Mouse (Mus musculus) CD4-positive, CD25-positive, alpha-beta regulatory T cell, adult 2 months (primary cell): ENCODE data around the gene Myl9.
"Not testable (repeated sequence)": the region's sequence is repeated elsewhere in the genome, so short reads cannot be mapped to it uniquely, and the experiment has no call there.

ENCODE experiments used
- DNase-seq: peaks from one replicate; pipeline ENCODE4 v3.0.0-alpha.2; 2012; ENCODE audit warnings: low read depth, low spot score

Gene Myl9

DNA sequence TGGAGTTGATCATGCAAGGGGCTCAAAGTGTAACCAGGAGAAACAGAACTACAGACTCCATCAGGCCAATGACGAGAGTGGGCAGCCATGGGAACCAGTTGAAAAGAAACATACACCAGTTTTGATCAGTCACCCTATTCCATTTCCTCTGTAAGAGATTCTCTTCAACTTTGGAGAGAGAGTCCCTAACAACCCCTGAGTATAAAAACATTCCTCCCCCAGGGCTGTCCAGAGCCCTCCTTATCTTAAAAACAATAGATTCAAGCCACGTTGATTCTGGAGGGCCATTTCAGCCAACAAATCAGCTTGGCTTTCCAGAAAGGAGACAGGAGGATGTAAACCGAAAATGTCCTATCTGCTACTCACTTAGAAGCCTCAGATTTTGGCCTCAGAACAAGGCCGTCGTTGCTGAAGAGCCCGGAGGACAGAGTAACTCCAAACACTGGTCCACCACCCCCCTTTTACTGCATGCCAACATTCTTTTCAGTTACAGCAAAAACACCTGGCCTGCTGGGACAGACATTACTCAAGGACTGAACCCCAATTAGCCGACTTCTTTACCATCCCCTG is 8.9 kb downstream of the Myl9 start:
- DNase-seq: no peak

DNA sequence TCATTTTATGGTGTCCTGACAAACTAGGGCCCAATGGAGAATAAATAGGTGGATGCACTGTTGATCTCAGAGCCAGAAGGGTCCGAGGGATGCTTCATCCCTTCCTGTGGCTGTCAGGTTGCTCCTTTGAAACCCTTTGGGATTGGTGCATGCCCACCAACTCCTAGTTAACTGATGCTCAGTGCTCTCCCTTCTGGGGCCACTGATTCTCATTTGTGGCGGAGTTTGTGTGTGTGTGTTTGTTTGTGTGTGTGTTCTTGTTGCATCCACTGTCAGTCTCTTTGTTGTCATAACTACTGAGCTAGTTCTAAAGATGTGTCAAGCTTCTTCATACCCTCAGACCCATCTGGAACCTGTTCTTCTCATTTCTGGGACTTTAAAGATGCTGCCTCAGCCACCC is 9.7 kb downstream of the Myl9 start:
- DNase-seq: no peak

DNA sequence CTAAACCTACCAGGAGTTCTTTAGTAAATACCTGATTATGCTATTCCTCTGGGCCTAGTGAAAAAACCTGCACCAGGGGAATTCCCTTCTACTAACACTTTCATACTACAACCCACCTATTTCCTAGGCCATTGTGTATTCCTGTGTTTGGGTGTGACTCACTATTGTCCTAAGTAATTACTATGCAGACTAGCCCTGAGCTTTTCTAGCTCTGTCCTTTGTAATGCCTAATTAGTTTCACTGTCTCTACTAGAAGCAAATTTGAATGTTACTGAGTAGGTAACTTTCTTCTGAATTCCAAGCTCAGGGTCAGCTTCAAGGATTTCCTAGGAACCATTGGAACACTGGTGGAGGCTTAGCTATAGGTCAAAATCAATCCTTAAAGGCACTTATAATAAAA is 11.1 kb downstream of the Myl9 start:
- not testable (repeated sequence) for DNase-seq

- DNase-seq: no peak
Observed at GRCm38 (mm10) chr2:156787090-156787775, 12.0 kb downstream of the Myl9 start.

DNA sequence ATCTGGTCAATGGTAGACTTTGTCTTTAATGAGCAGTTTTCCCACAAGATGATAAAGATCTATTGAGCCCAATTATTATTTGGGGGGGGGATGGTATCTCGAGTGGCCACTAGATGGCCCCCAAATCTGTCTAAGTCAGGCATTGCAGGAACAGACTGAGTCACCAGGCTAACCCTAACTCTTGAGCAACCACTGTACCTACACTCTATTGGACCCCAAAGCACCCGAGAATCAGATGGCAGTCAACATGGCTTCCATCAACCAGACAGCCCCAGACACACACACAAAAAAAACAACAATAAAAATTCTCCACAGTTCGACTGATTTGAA is 12.5 kb downstream of the Myl9 start:
- peak; percentile 61 for DNase-seq

DNA sequence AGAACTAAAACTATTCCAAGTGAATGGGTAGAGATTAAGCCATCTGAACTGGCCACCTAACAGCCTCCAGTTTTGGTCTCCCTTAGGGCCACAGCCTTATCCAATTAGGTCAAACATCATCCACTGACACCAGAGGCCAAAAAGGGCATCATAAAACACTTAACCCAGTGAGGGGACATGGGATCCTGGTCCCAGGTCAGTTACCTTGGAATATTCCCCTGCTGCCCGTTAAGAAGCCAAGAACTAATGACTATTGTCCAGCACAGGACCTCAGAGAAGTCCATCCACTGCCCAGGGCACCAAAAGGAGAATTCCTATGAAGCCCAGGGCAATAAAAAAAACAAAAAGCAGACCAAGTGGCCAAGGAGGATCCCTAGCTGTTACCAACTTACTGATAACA is 13.6 kb downstream of the Myl9 start:
- no peak for DNase-seq

- DNase-seq: no peak
Observed at GRCm38 (mm10) chr2:156798516-156798915, 23.3 kb downstream of the Myl9 start.

DNA sequence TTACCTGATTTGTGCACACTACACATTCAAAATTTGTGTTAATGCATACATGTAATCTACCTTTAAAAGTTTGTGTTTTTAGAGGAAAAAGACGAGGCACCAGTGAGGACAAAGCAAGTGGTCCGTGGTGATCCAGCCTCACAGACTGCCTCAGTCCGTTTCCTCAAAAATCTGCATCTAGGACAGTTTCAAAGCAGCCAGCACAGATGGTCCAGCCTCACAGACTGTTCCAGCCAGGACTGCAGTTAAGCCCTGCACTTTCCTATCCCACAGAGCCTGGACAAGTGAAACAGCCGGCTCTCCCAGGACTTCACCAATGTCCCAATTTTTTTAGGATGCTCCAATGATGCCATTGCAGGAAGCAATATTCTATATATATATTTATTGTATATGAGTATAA is 25.8 kb downstream of the Myl9 start:
- DNase-seq: no peak

DNA sequence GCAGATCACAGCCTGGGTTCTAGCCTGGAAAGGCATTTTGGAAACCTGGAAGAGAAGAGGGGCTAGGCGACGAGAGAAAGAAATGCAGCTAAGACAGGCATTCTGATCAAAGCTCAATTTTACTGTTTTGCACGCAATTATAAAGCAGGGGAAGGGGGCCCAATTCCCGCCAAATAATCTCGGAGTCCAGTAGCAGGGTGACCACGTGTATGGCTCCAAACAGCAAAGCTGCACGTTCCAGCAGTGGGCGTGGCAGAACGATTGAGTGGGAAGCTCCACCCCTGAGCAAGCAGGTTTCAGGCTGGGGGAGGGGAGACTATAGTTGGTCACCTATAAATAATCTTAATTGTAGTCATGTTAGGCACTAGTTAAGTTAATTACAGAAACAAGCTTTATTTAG is 26.9 kb downstream of the Myl9 start:
- not testable (repeated sequence) for DNase-seq

- DNase-seq: no peak
Observed at GRCm38 (mm10) chr2:156803698-156804372, 28.6 kb downstream of the Myl9 start.

DNA sequence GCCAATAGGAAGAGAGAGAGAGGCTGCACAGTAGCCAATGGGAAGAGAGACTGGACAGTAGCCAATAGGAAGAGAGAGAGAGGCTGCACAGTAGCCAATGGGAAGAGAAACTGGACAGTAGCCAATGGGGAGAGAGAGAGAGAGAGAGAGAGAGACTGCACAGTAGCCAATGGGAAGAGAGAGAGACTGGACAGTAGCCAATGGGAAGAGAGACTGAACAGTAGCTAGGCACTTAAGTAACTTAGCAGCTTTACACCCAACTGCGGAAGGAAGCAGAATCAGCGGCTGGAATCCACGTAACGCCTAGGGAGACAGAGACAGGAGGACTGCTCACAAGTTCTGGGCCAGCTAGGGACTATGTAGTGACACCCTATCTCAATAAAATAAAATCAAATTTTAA is 29.4 kb downstream of the Myl9 start:
- no peak for DNase-seq

DNA sequence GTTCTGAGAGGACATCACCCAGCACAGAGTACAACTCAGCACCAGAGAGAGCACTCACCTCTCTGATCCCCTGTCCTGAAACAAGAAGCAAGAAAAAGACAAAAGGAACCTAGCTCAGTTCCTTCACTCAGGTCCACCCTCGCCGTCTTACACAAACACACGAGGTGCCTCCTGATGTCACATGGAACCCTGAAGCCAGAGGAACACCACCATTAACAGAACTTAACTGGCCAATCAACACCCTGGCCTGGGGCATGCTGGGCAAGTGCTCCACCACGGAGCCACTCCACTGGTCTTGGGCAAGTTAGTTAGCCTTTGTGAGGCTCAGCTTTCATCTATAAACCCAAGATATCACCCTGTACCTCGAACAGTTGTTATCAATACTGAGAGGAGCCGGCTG is 31.7 kb downstream of the Myl9 start:
- DNase-seq: no peak

- peak; percentile 70 for DNase-seq
Observed at GRCm38 (mm10) chr2:156809579-156809978, 34.4 kb downstream of the Myl9 start.

DNA sequence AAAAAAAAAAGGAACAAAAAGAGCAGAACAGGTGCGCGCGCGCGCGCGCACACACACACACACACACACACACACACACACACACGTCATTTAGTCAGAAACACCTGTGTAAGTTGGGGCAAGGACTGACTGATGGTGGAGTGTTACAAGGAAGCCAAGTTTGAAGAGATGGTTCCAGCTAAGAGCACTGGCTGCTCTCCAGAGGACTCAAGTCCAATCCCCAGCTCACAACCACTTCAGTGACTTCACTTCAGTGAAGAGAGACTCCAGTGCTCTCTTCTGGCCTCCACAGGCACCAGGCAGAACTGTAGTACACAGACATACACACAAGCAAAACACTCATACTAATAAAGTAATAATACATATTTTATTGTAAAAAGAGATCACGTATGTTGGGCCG is 35.5 kb downstream of the Myl9 start:
- peak; percentile 6 for DNase-seq

DNA sequence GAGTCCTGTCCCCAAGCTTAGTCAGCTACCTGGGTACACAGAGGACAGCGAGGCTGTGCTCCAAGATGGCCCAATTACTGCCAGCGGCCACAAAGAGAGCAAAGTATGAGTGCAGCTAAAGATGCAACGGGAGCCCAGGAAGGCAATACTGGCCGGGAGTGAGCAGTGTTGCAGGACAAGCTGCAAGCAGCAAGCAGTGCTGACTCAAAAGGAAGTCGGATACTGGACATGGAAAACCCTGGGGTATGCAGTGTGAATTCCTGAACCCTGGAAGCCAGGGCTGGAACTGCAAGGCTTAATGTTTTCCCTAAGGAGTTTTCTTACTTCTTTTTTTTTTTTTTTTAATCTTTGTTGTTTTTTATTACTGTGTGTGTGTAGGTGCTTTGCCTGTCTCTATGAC is 36.3 kb downstream of the Myl9 start:
- no peak for DNase-seq

- DNase-seq: no peak
Observed at GRCm38 (mm10) chr2:156814344-156814801, 39.2 kb downstream of the Myl9 start.

GRCm38 (mm10) chr2:156814893-156815292 is 39.7 kb downstream of the Myl9 start:
- no peak for DNase-seq

GRCm38 (mm10) chr2:156815412-156815811 is 40.2 kb downstream of the Myl9 start:
- no peak for DNase-seq

- no peak for DNase-seq
Observed at GRCm38 (mm10) chr2:156816116-156816515, 40.9 kb downstream of the Myl9 start.

- DNase-seq: peak; percentile 20
Observed at GRCm38 (mm10) chr2:156825128-156825527, 49.9 kb downstream of the Myl9 start.
